Mouse (Mus musculus): ENCODE data around the gene Uroc1. TPM values are rescaled to one million over a fixed set of nuclear protein-coding genes. Genes with fewer than 3 reads are reported as not detected.

Uroc1 gene
- polyA plus RNA-seq, 1 experiment from 2014 or later: 0.07 TPM

- H3K4me3 ChIP-seq (ENCODE audit: low read depth, low read length): no peak overlapping the region
- DNase-seq (ENCODE audit: low spot score) (no peak), ATAC-seq (ENCODE audit: insufficient number of reproducible peaks, low FRiP score, low TSS enrichment, low read depth) (no peak)
- whole genome bisulfite sequencing: 86% methylated on average over 2 of the region's 2 CpGs
- no peak overlapping the region for H3K27ac ChIP-seq (replicated peaks; ENCODE audit: low read depth, low read length)
- H3K9ac ChIP-seq (ENCODE audit: low read length): no peak overlapping the region
- H3K27me3 ChIP-seq (ENCODE audit: control insufficient read depth, insufficient read depth, low read length): no peaks in the 10 kb centered on the region
- no peaks in the 10 kb centered on the region for H3K9me3 ChIP-seq (ENCODE audit: control insufficient read depth, low read length)
- no peaks in the 10 kb centered on the region for H3K36me3 ChIP-seq (ENCODE audit: control insufficient read depth, insufficient read depth, low read length)
- H3K4me2 ChIP-seq (ENCODE audit: low read depth, severe bottlenecking): no peak overlapping the region
- H3K4me1 ChIP-seq (ENCODE audit: control insufficient read depth, insufficient read depth, low read length): no peaks in the 10 kb centered on the region
These were observed 14.1 kb upstream of the Uroc1 start for GRCm38 (mm10) chr6:90319019-90319418.

DNA sequence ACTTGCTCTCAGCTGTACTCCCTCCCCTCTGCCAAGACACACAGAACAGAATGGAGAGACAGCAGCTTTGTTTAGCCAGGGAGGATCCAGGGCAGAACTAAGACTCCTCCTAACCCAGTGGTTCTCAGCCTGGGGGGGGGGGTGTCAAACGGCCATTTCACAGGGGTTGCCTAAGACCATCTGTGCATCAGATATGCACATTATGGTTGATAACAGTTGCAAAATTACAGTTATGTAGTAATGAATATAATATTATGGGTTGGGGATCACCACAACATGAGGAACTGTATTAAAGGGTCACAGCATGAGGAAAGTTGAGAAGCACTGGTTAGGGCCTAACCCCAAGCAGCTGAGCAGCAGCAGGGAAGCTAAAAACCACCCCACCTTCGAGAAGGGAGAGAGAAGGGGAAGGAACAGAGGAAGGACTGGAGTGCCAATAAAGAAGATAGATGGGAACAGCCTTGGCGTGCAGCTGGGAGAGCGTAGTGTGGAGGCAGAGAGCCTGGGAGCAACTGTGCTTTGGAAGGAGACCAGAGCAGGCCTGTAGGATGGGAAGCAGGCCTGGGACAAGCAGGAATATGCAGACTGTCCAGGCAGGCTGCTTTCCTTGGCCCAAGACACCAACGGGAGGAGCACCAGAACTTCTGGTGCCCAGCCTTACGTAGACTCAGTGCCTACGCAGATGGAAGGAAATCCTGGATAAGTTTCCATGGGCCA lies 13.5 kb upstream of the Uroc1 start:
- DNase-seq (ENCODE audit: low spot score) (no peak), ATAC-seq (ENCODE audit: insufficient number of reproducible peaks, low FRiP score, low TSS enrichment, low read depth) (no peak)
- no peak overlapping the region for H3K4me3 ChIP-seq (ENCODE audit: low read depth, low read length)
- 77% methylated on average over 7 of the region's 7 CpGs for WGBS
- no peaks in the 10 kb centered on the region; the same call in 1 of the 2 replicates for H3K27me3 ChIP-seq (ENCODE audit: control insufficient read depth, insufficient read depth, low read length)
- no peaks in the 10 kb centered on the region for H3K9me3 ChIP-seq (ENCODE audit: control insufficient read depth, low read length)
- H3K4me2 ChIP-seq (ENCODE audit: low read depth, severe bottlenecking): no peak overlapping the region
- H3K4me1 ChIP-seq (ENCODE audit: control insufficient read depth, insufficient read depth, low read length): no peaks in the 10 kb centered on the region
- no peaks in the 10 kb centered on the region for H3K36me3 ChIP-seq (ENCODE audit: control insufficient read depth, insufficient read depth, low read length)
- no peak overlapping the region for H3K9ac ChIP-seq (ENCODE audit: low read length)
- no peak overlapping the region for H3K27ac ChIP-seq (replicated peaks; ENCODE audit: low read depth, low read length)

DNA sequence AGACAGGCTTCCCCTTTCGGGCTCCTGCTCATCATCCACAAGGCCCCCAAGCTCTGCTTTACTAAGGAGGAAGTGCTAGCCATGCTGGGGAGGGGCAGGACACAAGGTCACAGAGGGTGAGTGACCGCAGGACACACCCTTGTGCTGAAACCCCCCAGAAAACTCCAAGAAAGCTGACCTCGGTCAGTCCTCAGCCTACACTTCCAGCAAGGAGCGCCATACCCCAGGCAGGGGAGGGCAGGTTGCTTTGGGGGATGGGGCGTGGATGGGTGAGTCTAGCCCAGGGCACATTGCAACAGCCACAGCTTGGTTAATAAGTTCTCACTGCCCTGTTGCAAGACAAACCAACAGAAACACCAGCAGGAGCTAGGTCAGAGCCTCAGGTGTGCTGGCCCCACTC lies 12.7 kb upstream of the Uroc1 start:
- no peak overlapping the region for H3K4me2 ChIP-seq (ENCODE audit: low read depth, severe bottlenecking)
- H3K4me1 ChIP-seq (ENCODE audit: control insufficient read depth, insufficient read depth, low read length): no peaks in the 10 kb centered on the region
- H3K27ac ChIP-seq (replicated peaks; ENCODE audit: low read depth, low read length): no peak overlapping the region
- H3K9me3 ChIP-seq (ENCODE audit: control insufficient read depth, low read length): no peaks in the 10 kb centered on the region
- 90% methylated on average over 5 of the region's 5 CpGs for WGBS
- ATAC-seq (ENCODE audit: insufficient number of reproducible peaks, low FRiP score, low TSS enrichment, low read depth) (no peak), DNase-seq (ENCODE audit: low spot score) (no peak)
- H3K36me3 ChIP-seq (ENCODE audit: control insufficient read depth, insufficient read depth, low read length): no peaks in the 10 kb centered on the region
- peaks cover 2% of the 10 kb centered on the region; the same call in 1 of the 2 replicates for H3K27me3 ChIP-seq (ENCODE audit: control insufficient read depth, insufficient read depth, low read length)
- no peak overlapping the region for H3K9ac ChIP-seq (ENCODE audit: low read length)
- no peak overlapping the region for H3K4me3 ChIP-seq (ENCODE audit: low read depth, low read length)

DNA sequence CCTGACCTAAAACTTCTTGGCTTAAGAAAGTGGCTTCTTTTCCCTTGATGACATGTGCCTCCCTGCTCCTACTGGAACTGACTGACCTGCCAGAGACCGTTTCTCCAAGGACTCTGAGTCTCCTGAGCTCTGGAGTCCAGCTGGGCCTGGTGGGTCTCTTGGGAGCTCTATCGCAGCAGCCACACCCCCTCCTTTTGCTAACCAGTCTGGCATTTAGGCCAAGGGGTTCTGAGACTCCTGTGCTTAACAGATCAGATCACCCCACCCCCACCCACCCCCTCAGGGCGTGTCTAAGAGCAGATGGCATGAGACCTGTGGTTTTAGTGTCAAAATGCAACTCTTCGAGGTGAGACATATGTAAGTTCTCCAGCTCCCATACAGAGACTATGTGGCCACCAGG lies 11.3 kb upstream of the Uroc1 start:
- peaks cover 2% of the 10 kb centered on the region; the same call in 1 of the 2 replicates for H3K27me3 ChIP-seq (ENCODE audit: control insufficient read depth, insufficient read depth, low read length)
- H3K4me2 ChIP-seq (ENCODE audit: low read depth, severe bottlenecking): no peak overlapping the region
- H3K4me3 ChIP-seq (ENCODE audit: low read depth, low read length): no peak overlapping the region
- H3K4me1 ChIP-seq (ENCODE audit: control insufficient read depth, insufficient read depth, low read length): no peaks in the 10 kb centered on the region
- no peaks in the 10 kb centered on the region for H3K36me3 ChIP-seq (ENCODE audit: control insufficient read depth, insufficient read depth, low read length)
- no peaks in the 10 kb centered on the region for H3K9me3 ChIP-seq (ENCODE audit: control insufficient read depth, low read length)
- DNase-seq (ENCODE audit: low spot score) (no peak), ATAC-seq (ENCODE audit: insufficient number of reproducible peaks, low FRiP score, low TSS enrichment, low read depth) (no peak)
- H3K9ac ChIP-seq (ENCODE audit: low read length): no peak overlapping the region
- H3K27ac ChIP-seq (replicated peaks; ENCODE audit: low read depth, low read length): no peak overlapping the region
- WGBS: 52% methylated on average over 4 of the region's 4 CpGs

DNA sequence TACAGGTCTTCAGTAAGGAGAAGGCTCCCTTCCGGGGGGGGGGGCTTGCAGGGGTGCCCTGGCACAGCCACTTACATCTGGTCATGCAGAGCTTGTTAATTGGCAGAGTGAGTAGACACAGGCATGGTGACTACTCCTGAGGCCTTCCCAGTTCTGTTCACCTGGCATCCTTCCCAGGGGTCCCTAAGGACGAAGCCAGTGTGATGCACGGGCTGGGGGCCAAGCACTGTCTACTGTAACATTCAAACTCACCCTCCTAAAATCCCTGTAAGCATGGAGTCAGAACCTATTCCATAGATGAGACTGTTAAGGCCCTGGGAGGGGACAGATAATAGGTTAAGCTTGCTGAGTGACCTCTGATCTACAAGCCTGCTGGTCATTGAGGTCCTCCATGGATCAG lies 9.1 kb upstream of the Uroc1 start:
- Histone ChIP-seq H3K4me1 (ENCODE audit: control insufficient read depth, insufficient read depth, low read length) (no peaks in the 10 kb centered on the region), H3K36me3 (ENCODE audit: control insufficient read depth, insufficient read depth, low read length) (no peaks in the 10 kb centered on the region), H3K4me3 (ENCODE audit: low read depth, low read length) (no peak overlapping the region), H3K4me2 (ENCODE audit: low read depth, severe bottlenecking) (no peak overlapping the region), H3K27ac (replicated peaks; ENCODE audit: low read depth, low read length) (no peak overlapping the region), H3K27me3 (ENCODE audit: control insufficient read depth, insufficient read depth, low read length) (peaks cover 2% of the 10 kb centered on the region; the same call in 1 of the 2 replicates), H3K9me3 (ENCODE audit: control insufficient read depth, low read length) (no peaks in the 10 kb centered on the region), H3K9ac (ENCODE audit: low read length) (no peak overlapping the region)
- no peak for ATAC-seq (ENCODE audit: insufficient number of reproducible peaks, low FRiP score, low TSS enrichment, low read depth)
- 85% methylated on average over 3 of the region's 3 CpGs for WGBS
- DNase-seq (ENCODE audit: low spot score): no peak

DNA sequence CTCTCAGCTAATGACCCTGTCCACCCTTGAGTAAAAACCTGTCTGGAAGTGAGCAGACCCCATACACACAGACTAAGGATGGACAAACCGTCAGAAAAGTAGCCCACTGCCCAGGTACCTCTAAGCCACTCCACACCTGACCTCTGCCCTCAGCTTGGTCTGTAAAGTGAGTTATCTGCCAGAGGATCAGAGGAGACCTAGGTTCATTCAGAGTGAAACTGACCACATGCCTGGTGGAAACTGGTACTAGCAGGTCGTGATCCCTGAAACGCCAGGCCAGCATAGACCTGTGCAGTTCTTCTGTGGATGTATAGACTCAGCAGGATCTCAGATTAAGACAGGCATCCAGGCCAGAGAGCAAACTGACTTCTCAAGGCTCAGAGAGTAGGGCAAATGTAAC lies 8.6 kb upstream of the Uroc1 start:
- DNase-seq (ENCODE audit: low spot score): no peak
- no peaks in the 10 kb centered on the region for H3K4me1 ChIP-seq (ENCODE audit: control insufficient read depth, insufficient read depth, low read length)
- H3K4me3 ChIP-seq (ENCODE audit: low read depth, low read length): no peak overlapping the region
- no peaks in the 10 kb centered on the region for H3K9me3 ChIP-seq (ENCODE audit: control insufficient read depth, low read length)
- ATAC-seq (ENCODE audit: insufficient number of reproducible peaks, low FRiP score, low TSS enrichment, low read depth): no peak
- no peaks in the 10 kb centered on the region for H3K36me3 ChIP-seq (ENCODE audit: control insufficient read depth, insufficient read depth, low read length)
- H3K27me3 ChIP-seq (ENCODE audit: control insufficient read depth, insufficient read depth, low read length): peaks cover 2% of the 10 kb centered on the region; the same call in 1 of the 2 replicates
- WGBS: 65% methylated on average over 3 of the region's 3 CpGs
- H3K9ac ChIP-seq (ENCODE audit: low read length): no peak overlapping the region
- no peak overlapping the region for H3K27ac ChIP-seq (replicated peaks; ENCODE audit: low read depth, low read length)
- no peak overlapping the region for H3K4me2 ChIP-seq (ENCODE audit: low read depth, severe bottlenecking)

DNA sequence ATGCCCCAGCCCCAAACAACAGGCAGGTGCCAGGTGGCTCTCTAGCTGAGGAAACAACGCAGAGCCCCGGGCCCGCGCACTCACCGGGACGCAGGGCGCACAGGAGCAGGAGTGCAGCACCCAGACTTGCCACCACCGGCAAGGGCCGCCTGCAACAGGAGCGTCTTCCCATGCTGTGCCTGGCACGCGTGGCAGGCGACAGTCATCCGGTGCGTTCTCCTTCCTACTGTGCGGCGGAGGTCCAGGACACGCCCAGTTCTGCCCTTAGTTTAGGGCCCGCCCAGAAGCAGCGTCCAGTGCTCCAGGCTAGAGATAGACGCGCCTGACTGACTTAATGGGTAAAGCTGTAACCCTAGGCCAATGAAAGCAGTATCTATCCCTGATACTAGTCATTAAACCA lies 8.1 kb upstream of the Uroc1 start, which contains the start of gene Chst13:
TSS of gene Chst13 (minus strand) at position 195 of the 400 bp plus-strand sequence.
- Histone ChIP-seq H3K9ac (ENCODE audit: low read length) (peak within 1 kb of the TSS; percentile 27; the same call in 1 of the 2 replicates), H3K4me2 (ENCODE audit: low read depth, severe bottlenecking) (peak within 1 kb of the TSS; percentile 48), H3K4me1 (ENCODE audit: control insufficient read depth, insufficient read depth, low read length) (no peaks in the 10 kb centered on the region), H3K4me3 (ENCODE audit: low read depth, low read length) (no peak within 1 kb of the TSS), H3K9me3 (ENCODE audit: control insufficient read depth, low read length) (no peaks in the 10 kb centered on the region), H3K27ac (replicated peaks; ENCODE audit: low read depth, low read length) (no peak within 1 kb of the TSS), H3K36me3 (ENCODE audit: control insufficient read depth, insufficient read depth, low read length) (no peaks in the 10 kb centered on the region), H3K27me3 (ENCODE audit: control insufficient read depth, insufficient read depth, low read length) (peaks cover 2% of the 10 kb centered on the region; the same call in 1 of the 2 replicates)
- DNase-seq (ENCODE audit: low spot score) (peak; percentile 23), ATAC-seq (ENCODE audit: insufficient number of reproducible peaks, low FRiP score, low TSS enrichment, low read depth) (no peak)
- 4% methylated on average over 22 of the region's 22 CpGs for WGBS

DNA sequence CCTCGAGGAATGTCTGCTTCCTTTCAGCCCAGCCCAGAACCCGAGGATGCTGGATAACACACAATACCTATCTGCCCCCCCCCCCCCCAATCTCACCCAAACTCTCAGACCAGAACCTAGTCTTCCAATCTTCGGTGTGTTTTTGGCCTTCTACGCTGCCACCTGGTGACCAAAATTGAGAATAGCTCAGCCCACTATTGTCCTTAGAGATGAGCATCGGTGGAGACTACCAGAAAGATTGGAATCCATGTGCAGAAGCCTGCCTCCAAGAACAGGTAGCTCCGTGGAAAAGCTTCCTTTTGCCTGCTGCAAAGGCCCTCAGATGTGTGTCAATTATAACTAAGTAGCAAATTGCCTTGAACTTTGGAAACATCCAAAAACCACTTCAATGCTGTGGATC lies 5.4 kb upstream of the Uroc1 start:
- Histone ChIP-seq H3K9me3 (ENCODE audit: control insufficient read depth, low read length) (no peaks in the 10 kb centered on the region), H3K4me1 (ENCODE audit: control insufficient read depth, insufficient read depth, low read length) (no peaks in the 10 kb centered on the region), H3K27ac (replicated peaks; ENCODE audit: low read depth, low read length) (no peak overlapping the region), H3K4me2 (ENCODE audit: low read depth, severe bottlenecking) (no peak overlapping the region), H3K9ac (ENCODE audit: low read length) (no peak overlapping the region), H3K36me3 (ENCODE audit: control insufficient read depth, insufficient read depth, low read length) (no peaks in the 10 kb centered on the region), H3K4me3 (ENCODE audit: low read depth, low read length) (no peak overlapping the region), H3K27me3 (ENCODE audit: control insufficient read depth, insufficient read depth, low read length) (peaks cover 2% of the 10 kb centered on the region; the same call in 1 of the 2 replicates)
- no peak for ATAC-seq (ENCODE audit: insufficient number of reproducible peaks, low FRiP score, low TSS enrichment, low read depth)
- peak; percentile 28 for DNase-seq (ENCODE audit: low spot score)
- 30% methylated on average over 6 of the region's 6 CpGs for WGBS
